Mouse (Mus musculus) liver, embryonic 15.5 days (tissue): ENCODE data around the gene Fgf5. TPM values are rescaled to one million over a fixed set of nuclear protein-coding genes. Genes with fewer than 3 reads are reported as not detected.

Experiments
- ATAC-seq: fragments of 200-750 bp; cut with Nextera tagmentation; 2 replicates; pipeline ENCODE4 v1.8.0; 2017; ENCODE audit warnings: moderate number of reproducible peaks, mild to moderate bottlenecking, moderate library complexity; ENCODE audit not compliant: insufficient read depth
- H3K27ac ChIP-seq: fragments of 300-500 bp; sonication (generic); replicated peaks from 2 replicates; pipeline ENCODE4 v1.5.1; 2015; ENCODE audit warnings: mild to moderate bottlenecking, inconsistent platforms
- H3K27me3 ChIP-seq: fragments of 300-500 bp; sonication (generic); 2 replicates; pipeline ENCODE4 v1.6.1; 2015; ENCODE audit warnings: mild to moderate bottlenecking, inconsistent platforms
- H3K36me3 ChIP-seq: fragments of 300-500 bp; sonication (generic); replicated peaks from 2 replicates; pipeline ENCODE4 v1.6.1; 2015; ENCODE audit warnings: moderate library complexity, mild to moderate bottlenecking, inconsistent platforms
- H3K4me1 ChIP-seq: fragments of 300-500 bp; sonication (generic); replicated peaks from 2 replicates; pipeline ENCODE4 v1.6.1; 2015; ENCODE audit warnings: inconsistent platforms
- H3K4me2 ChIP-seq: fragments of 300-500 bp; sonication (generic); 2 replicates; pipeline ENCODE4 v1.6.1; 2015; ENCODE audit warnings: moderate library complexity, mild to moderate bottlenecking, inconsistent platforms
- H3K4me3 ChIP-seq: fragments of 300-500 bp; sonication (generic); replicated peaks from 2 replicates; pipeline ENCODE4 v1.5.1; 2015; ENCODE audit warnings: mild to moderate bottlenecking, inconsistent platforms
- H3K9ac ChIP-seq: fragments of 300-500 bp; sonication (generic); 2 replicates; pipeline ENCODE4 v1.6.1; 2015; ENCODE audit warnings: moderate library complexity, mild to moderate bottlenecking, inconsistent platforms
- H3K9me3 ChIP-seq: fragments of 300-500 bp; sonication (generic); replicated peaks from 2 replicates; pipeline ENCODE4 v1.6.1; 2016; ENCODE audit warnings: inconsistent platforms
- WGBS: fragments of 180-500 bp; shearing (Covaris S2); methylation state at CpG from one replicate; pipeline ENCODE4 v1.1.7; 2015; ENCODE audit warnings: mixed read lengths; ENCODE audit not compliant: insufficient replicate concordance; 5-methylcytosine and 5-hydroxymethylcytosine counted together
- polyA plus RNA-seq: library from polyadenylated mRNA; unstranded; fragments of >200 nt; fragmentation: Nextera tagmentation; extraction: Ambion mirVana; gene quantifications from 2 replicates; pipeline ENCODE4 v1.2.1, GENCODE M21; 2015

Fgf5 gene
- polyA plus RNA-seq = 0.15 TPM in 1 of 2 replicates, not detected in the other

GRCm38 (mm10) chr5:98253838-98254821, at the start of gene Fgf5:
Gene Fgf5, plus strand, starts transcription at chr5:98254184.
- H3K4me2 ChIP-seq = peak within 1 kb of the TSS; percentile 61
- H3K36me3 ChIP-seq = no peaks in the 10 kb centered on the region
- no peak within 1 kb of the TSS for H3K27ac ChIP-seq
- no peaks in the 10 kb centered on the region for H3K9me3 ChIP-seq
- peaks cover 52% of the 10 kb centered on the region for H3K27me3 ChIP-seq
- WGBS = under 1% methylated on average over 77 of the region's 80 CpGs
- H3K4me1 ChIP-seq = no peaks in the 10 kb centered on the region
- H3K9ac ChIP-seq = no peak within 1 kb of the TSS
- H3K4me3 ChIP-seq = peak within 1 kb of the TSS; percentile 36
- no peak for ATAC-seq

GRCm38 (mm10) chr5:98212501-98212900, 41.5 kb upstream of the Fgf5 start:
- no peaks in the 10 kb centered on the region for H3K27me3 ChIP-seq
- no peak overlapping the region for H3K4me2 ChIP-seq
- H3K9ac ChIP-seq = no peak overlapping the region
- H3K4me1 ChIP-seq = no peaks in the 10 kb centered on the region
- H3K27ac ChIP-seq = no peak overlapping the region
- no peaks in the 10 kb centered on the region for H3K9me3 ChIP-seq
- no peaks in the 10 kb centered on the region for H3K36me3 ChIP-seq
- ATAC-seq = no peak
- H3K4me3 ChIP-seq = no peak overlapping the region
- WGBS = 57% methylated on average over 4 of the region's 4 CpGs

- ATAC-seq = no peak
- 63% methylated on average over 4 of the region's 4 CpGs for WGBS
- H3K36me3 ChIP-seq = no peaks in the 10 kb centered on the region
- no peaks in the 10 kb centered on the region for H3K9me3 ChIP-seq
- no peak overlapping the region for H3K4me2 ChIP-seq
- H3K9ac ChIP-seq = no peak overlapping the region
- H3K27ac ChIP-seq = no peak overlapping the region
- no peaks in the 10 kb centered on the region for H3K4me1 ChIP-seq
- no peak overlapping the region for H3K4me3 ChIP-seq
- no peaks in the 10 kb centered on the region for H3K27me3 ChIP-seq
Measured at GRCm38 (mm10) chr5:98221956-98222355, 32.0 kb upstream of the Fgf5 start.

- WGBS = 55% methylated on average over 2 of the region's 2 CpGs
- Histone ChIP-seq H3K9me3 (no peaks in the 10 kb centered on the region), H3K9ac (no peak overlapping the region), H3K4me3 (no peak overlapping the region), H3K4me2 (no peak overlapping the region), H3K4me1 (no peaks in the 10 kb centered on the region), H3K27me3 (no peaks in the 10 kb centered on the region), H3K36me3 (no peaks in the 10 kb centered on the region), H3K27ac (no peak overlapping the region)
- no peak for ATAC-seq
Measured at GRCm38 (mm10) chr5:98226710-98227109, 27.3 kb upstream of the Fgf5 start.

GRCm38 (mm10) chr5:98229456-98229855, 24.5 kb upstream of the Fgf5 start:
- 59% methylated on average over 6 of the region's 6 CpGs for WGBS
- ATAC-seq = no peak
- no peak overlapping the region for H3K27ac ChIP-seq

GRCm38 (mm10) chr5:98238466-98238865, 15.5 kb upstream of the Fgf5 start:
- ATAC-seq = no peak
- no peaks in the 10 kb centered on the region for H3K36me3 ChIP-seq
- no peak overlapping the region for H3K27ac ChIP-seq
- H3K4me2 ChIP-seq = no peak overlapping the region
- no peak overlapping the region for H3K9ac ChIP-seq
- H3K4me3 ChIP-seq = no peak overlapping the region
- no peaks in the 10 kb centered on the region for H3K4me1 ChIP-seq
- no peaks in the 10 kb centered on the region for H3K27me3 ChIP-seq
- no peaks in the 10 kb centered on the region for H3K9me3 ChIP-seq
- 51% methylated on average over 6 of the region's 6 CpGs for WGBS

More at GRCm38 (mm10) chr5:98229456-98229855, 24.5 kb upstream of the Fgf5 start:
- Histone ChIP-seq H3K9ac (no peak overlapping the region), H3K36me3 (no peaks in the 10 kb centered on the region), H3K9me3 (no peaks in the 10 kb centered on the region), H3K4me2 (no peak overlapping the region), H3K4me3 (no peak overlapping the region), H3K4me1 (no peaks in the 10 kb centered on the region), H3K27me3 (no peaks in the 10 kb centered on the region)

GRCm38 (mm10) chr5:98241322-98241829, 12.6 kb upstream of the Fgf5 start:
- no peaks in the 10 kb centered on the region for H3K36me3 ChIP-seq
- H3K27ac ChIP-seq = no peak overlapping the region
- H3K9me3 ChIP-seq = no peaks in the 10 kb centered on the region
- H3K9ac ChIP-seq = no peak overlapping the region
- H3K4me3 ChIP-seq = no peak overlapping the region
- H3K27me3 ChIP-seq = no peaks in the 10 kb centered on the region
- H3K4me2 ChIP-seq = no peak overlapping the region
- no peak for ATAC-seq
- 78% methylated on average over 12 of the region's 12 CpGs for WGBS
- no peaks in the 10 kb centered on the region for H3K4me1 ChIP-seq

- Histone ChIP-seq H3K9me3 (no peaks in the 10 kb centered on the region), H3K27ac (no peak overlapping the region), H3K4me2 (no peak overlapping the region), H3K4me3 (no peak overlapping the region), H3K9ac (no peak overlapping the region), H3K4me1 (no peaks in the 10 kb centered on the region), H3K27me3 (no peaks in the 10 kb centered on the region), H3K36me3 (no peaks in the 10 kb centered on the region)
- 36% methylated on average over 8 of the region's 8 CpGs for WGBS
- ATAC-seq = no peak
Measured at GRCm38 (mm10) chr5:98245303-98245702, 8.7 kb upstream of the Fgf5 start.

GRCm38 (mm10) chr5:98245976-98246375, 8.0 kb upstream of the Fgf5 start:
- no peak for ATAC-seq
- Histone ChIP-seq H3K4me2 (no peak overlapping the region), H3K9ac (no peak overlapping the region), H3K36me3 (no peaks in the 10 kb centered on the region), H3K4me3 (no peak overlapping the region), H3K27me3 (no peaks in the 10 kb centered on the region), H3K9me3 (no peaks in the 10 kb centered on the region), H3K4me1 (no peaks in the 10 kb centered on the region), H3K27ac (no peak overlapping the region)
- 39% methylated on average over 4 of the region's 4 CpGs for WGBS

- Histone ChIP-seq H3K27ac (no peak overlapping the region), H3K4me2 (no peak overlapping the region), H3K4me1 (no peaks in the 10 kb centered on the region), H3K9ac (no peak overlapping the region), H3K4me3 (no peak overlapping the region), H3K36me3 (no peaks in the 10 kb centered on the region), H3K9me3 (no peaks in the 10 kb centered on the region), H3K27me3 (no peaks in the 10 kb centered on the region)
- 62% methylated on average over 7 of the region's 7 CpGs for WGBS
- ATAC-seq = no peak
Measured at GRCm38 (mm10) chr5:98246826-98247225, 7.2 kb upstream of the Fgf5 start.

- no peak overlapping the region for H3K4me2 ChIP-seq
- H3K9ac ChIP-seq = no peak overlapping the region
- WGBS = 31% methylated on average over 2 of the region's 2 CpGs
- H3K27me3 ChIP-seq = peaks cover 6% of the 10 kb centered on the region
- ATAC-seq = no peak
- no peaks in the 10 kb centered on the region for H3K9me3 ChIP-seq
- H3K4me1 ChIP-seq = no peaks in the 10 kb centered on the region
- H3K27ac ChIP-seq = no peak overlapping the region
- H3K4me3 ChIP-seq = no peak overlapping the region
- no peaks in the 10 kb centered on the region for H3K36me3 ChIP-seq
Measured at GRCm38 (mm10) chr5:98247516-98247915, 6.5 kb upstream of the Fgf5 start.
